Mouse (Mus musculus): ENCODE results near the gene Ryr2. TPM values are rescaled to one million over a fixed set of nuclear protein-coding genes. Genes with fewer than 3 reads are reported as not detected.

Gene Ryr2
- total RNA-seq, 2 experiments from 2014 or later = not detected

DNA sequence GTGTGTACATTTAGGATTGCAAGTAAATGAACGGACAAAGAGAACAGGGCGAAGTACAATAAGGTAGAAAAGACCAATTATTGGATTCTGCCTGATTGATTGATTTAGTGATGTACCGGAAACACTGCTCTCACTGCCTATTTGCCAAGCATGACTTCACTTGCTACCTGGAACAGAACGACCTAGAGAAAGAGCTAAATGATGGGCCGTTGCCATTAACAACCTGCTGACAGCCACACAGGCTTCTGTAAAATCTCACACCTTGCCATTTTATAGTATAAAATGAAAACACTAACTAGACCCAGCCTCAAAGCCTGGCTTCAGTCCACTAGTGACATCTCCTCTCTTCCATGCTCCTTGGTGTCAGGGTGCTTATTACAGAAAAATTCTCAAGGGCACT lies 316.2 kb downstream of the Ryr2 start:
- no peak for ATAC-seq (replicated peaks; ENCODE audit: poor library complexity)

GRCm38 (mm10) chr13:11782411-11783155 lies 324.2 kb downstream of the Ryr2 start:
- ATAC-seq (replicated peaks; ENCODE audit: poor library complexity) = no peak

DNA sequence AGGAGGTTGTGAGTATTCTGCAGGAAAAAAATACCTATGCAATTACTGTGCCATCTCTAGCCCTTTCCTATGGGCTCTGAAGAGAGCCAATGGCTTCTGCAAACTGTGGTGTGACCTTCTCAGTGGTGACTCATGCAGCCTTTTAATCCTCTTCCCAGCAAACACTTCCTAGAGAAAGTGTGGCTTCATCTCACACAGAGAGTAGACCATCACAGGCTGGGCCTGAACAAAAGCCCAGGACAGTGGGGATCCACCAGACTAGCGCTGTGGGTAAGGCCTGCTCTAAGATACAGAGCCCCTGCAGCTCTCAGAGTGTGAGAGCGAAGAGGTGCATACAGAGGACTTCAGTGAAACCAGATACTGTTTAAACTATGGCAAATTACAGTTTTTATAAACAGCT lies 325.7 kb downstream of the Ryr2 start:
- ATAC-seq (replicated peaks; ENCODE audit: poor library complexity) = no peak

GRCm38 (mm10) chr13:11777726-11778125 lies 329.0 kb downstream of the Ryr2 start:
- no peak for ATAC-seq (replicated peaks; ENCODE audit: poor library complexity)

DNA sequence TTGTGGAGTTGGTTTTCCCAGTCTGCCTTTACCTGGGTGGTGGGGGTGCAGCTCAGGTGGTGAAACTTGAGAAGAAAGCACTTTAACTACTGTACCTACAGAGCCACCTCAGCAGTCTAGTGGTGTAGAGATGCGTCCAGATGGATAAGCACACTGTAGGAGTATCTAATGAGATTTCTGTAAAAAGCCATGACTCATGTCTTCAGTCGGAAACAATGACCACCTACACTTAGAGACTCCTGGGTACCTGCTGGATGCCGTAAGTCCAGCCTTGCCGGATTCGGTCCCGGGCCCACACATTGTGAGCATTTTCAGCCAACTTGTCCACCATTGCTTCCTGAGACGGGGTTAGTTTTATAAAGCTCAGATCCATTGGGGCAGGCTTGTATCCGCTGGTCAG lies 334.6 kb downstream of the Ryr2 start:
- no peak for ATAC-seq (replicated peaks; ENCODE audit: poor library complexity)

DNA sequence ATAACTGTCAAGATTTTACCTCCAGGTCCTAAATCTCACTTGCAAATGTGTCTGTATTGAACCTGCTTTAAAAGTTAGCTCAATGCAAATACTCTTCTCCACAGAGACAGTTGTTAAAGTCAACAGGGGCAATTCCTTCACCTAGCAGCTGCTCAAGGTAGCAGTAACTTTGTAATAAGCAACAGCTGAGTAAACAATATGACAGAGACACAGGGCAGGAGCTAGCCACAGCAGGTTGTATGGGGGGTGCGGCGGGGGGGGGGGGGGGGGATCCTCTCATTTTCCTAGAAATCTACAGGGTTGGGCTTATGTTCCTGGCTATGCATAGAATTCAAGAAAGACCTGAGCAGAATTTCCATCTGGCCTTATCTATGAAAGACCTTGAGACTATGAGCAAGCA lies 339.8 kb downstream of the Ryr2 start:
- ATAC-seq (replicated peaks; ENCODE audit: poor library complexity) = no peak

DNA sequence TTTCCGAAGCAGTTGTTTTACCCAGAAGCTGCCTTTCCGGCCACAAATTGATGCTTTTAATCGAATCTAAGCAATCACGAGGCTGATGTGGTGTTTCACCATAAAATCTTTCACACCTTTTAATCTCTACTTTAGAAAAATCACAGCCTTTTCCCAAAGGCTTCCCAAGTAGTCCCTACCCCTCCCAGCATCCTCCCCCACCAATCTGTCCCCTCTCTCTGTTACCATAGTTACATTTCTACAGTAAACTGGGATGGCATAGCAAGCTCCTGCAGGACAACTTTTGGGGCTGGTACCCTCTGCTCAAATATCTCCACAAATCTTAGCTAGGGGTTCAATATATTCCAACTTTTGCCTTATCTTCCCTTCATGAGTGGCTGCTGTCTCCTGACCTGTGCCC lies 342.8 kb downstream of the Ryr2 start:
- ATAC-seq (replicated peaks; ENCODE audit: poor library complexity) = no peak

DNA sequence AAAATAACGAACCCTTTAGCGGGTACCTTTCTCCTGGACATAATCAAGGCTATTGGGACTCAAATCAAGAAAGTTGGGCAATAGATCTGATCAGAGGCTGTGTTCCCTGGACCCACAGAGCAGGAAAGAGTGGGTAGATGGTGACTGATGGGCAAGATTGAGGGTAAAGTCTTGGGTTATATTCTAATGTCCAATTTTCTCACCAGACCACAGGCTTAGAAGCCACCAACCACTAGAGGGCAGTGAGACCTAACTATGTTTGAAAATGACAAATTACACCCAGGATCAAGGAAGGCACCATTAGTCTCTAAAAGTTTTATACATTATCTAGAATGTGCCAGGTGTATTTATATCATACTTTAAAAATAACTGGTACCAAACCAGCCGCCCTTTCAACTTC lies 343.6 kb downstream of the Ryr2 start:
- peak; percentile 39; the same call in 1 of the 2 replicates for ATAC-seq (replicated peaks; ENCODE audit: poor library complexity)

GRCm38 (mm10) chr13:11757894-11758293 lies 348.9 kb downstream of the Ryr2 start:
- no peak for ATAC-seq (replicated peaks; ENCODE audit: poor library complexity)

GRCm38 (mm10) chr13:11745479-11745878 lies 361.3 kb downstream of the Ryr2 start:
- no peak for ATAC-seq (replicated peaks; ENCODE audit: poor library complexity)

DNA sequence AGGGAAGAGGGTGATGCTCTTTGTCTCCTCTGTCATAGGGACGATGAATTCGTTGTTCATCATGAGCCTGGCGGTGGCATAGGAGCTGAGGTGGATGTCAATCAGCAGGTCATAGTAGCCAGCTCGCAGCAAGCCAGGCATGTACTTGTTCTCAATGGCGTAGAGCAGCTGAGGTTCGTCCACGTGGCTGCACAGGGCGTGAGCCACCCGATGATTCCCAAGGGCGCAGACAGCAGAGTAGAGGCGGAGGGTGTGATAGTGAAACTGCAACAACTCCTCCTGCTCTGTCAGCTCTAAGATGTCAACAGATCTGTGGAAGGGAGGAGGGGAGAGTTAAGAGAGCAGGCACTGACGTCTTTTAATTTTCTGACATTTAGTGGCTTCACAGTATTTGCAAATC lies 368.5 kb downstream of the Ryr2 start:
- ATAC-seq (replicated peaks; ENCODE audit: poor library complexity) = no peak

DNA sequence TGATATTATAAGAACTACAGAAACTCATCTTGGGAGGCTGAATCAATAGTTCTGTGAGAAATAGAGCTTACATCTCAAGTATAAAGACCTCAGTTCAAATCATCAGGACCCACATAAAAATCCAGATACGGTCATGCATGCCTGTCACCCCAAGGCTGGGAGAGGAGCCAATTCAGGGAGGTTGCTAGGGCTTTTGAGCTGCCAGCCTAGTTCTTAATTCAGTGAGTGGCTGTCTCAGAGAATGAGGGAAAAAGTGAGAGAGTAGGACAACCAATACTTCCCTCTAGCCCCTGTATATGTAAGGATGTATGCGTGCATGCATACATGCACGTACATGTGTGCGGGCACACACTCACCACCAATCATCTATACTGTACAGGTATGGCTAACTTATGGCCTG lies 390.5 kb downstream of the Ryr2 start:
- ATAC-seq (replicated peaks; ENCODE audit: poor library complexity) = no peak

DNA sequence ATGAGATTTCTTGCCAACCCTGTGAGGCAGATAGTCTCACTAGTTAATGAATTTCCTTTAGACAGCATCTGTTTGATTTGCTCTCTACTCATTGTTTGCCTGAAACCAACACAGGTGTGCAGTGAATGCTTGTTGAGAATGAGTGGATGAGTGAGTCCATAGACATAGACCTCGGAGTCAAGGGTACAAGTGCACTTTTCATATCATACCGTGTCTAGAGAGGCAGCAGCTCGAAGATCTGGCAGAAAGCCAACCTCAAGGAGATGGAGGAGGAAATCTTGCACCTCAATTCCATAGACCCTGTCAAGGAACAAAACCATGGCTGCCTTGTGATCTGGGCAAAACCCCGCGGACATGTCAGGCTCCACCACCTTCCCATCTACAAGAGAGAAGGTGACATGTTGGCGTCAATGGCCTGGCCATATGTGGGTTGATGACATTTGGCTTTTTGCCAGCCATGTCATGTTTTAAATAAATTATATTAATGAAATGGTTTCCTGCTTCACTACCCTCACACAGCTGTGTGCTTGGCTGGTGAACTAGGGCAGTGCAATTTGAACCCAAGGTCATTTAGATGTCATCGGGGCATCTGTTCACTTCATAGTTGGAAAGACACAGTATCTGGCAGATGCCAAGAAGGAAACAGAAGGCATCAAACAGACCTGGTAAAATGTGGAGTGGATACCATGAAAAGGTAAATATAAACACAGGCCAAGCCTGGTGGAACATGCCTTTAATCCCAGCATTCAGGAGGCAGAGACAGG lies 396.9 kb downstream of the Ryr2 start:
- no peak for ATAC-seq (replicated peaks; ENCODE audit: poor library complexity)

- ATAC-seq (replicated peaks; ENCODE audit: poor library complexity) = no peak
Measured at GRCm38 (mm10) chr13:11701721-11702120, 405.0 kb downstream of the Ryr2 start.

- no peak for ATAC-seq (replicated peaks; ENCODE audit: poor library complexity)
Measured at GRCm38 (mm10) chr13:11696496-11696895, 410.2 kb downstream of the Ryr2 start.

DNA sequence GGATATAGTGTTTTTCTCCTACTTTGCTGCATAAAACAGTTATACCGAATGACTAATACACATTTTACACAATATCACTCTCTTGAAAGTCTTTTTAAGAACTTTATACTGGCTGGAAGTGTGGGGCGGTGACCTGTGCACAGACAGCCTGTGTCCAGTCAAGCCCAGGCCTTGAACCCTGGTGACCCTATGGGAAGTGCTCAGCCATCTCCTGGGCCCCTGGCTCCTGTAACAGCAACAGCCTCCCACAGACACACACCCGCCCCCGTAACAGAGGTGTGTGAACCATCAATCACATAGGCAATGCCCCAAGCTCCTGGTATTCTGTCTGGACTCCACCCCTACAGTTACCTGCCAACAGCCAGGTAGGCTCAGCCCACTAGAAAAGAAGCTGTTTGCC lies 424.9 kb downstream of the Ryr2 start:
- ATAC-seq (replicated peaks; ENCODE audit: poor library complexity) = no peak

DNA sequence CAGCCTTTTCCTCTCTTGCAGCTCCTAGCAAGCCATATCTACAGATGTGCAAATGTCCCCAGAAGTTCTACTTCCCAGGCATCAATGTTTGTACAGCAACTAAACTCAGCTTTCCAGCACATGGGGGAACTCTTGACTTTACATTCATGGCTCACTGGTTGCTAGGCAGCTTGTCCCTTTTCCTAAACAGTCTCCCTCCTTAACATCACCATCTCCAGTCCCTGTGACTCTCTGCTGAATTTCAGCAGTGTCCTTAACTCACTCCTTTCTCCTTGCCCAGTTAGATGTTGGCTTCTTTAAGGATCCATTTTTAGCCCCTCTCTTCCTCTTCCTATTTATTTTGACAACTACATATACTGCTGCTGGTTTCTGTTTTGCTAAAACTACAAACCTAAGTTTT lies 443.9 kb downstream of the Ryr2 start:
- no peak for ATAC-seq (replicated peaks; ENCODE audit: poor library complexity)

GRCm38 (mm10) chr13:11644846-11645245 lies 461.9 kb downstream of the Ryr2 start:
- ATAC-seq (replicated peaks; ENCODE audit: poor library complexity) = no peak

DNA sequence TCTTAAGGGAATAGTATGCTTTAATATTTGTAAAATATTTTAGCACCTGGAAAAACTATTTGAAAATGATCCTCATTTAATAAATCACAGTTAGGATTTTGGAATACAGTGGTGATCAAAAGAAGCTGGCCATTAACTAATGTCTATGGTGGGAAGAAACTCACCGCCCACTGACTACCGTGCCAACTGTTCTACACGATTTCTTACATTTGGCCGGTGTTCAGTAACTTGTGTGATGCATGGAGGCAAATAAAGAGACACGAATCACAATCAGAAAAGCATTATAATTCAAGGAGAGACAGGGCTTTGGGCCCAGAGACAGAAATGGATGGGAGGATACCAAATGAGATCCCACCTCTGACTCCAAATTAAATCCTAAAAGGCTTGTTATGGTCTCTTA lies 470.4 kb downstream of the Ryr2 start:
- no peak for ATAC-seq (replicated peaks; ENCODE audit: poor library complexity)

DNA sequence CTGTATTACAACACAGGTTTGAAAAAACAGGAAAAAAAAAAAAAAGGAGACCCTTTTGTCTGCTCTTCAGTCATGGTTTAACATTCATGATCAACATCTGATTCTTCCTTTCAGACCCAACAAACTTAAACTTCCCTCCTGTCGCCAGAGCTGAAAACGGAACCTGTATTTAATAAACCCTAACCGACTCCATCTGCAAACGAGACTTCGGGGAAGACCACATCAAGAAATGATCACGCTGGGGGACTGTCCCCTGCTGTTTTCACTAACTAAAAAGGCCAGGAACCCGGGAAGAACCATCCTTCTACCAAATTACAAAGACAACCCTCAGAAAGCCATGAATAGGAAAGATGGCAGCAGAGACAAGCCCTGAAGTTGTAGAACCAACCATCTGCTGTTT lies 482.2 kb downstream of the Ryr2 start:
- ATAC-seq (replicated peaks; ENCODE audit: poor library complexity) = no peak

- ATAC-seq (replicated peaks; ENCODE audit: poor library complexity) = no peak
Measured at GRCm38 (mm10) chr13:11595431-11595830, 511.3 kb downstream of the Ryr2 start.

DNA sequence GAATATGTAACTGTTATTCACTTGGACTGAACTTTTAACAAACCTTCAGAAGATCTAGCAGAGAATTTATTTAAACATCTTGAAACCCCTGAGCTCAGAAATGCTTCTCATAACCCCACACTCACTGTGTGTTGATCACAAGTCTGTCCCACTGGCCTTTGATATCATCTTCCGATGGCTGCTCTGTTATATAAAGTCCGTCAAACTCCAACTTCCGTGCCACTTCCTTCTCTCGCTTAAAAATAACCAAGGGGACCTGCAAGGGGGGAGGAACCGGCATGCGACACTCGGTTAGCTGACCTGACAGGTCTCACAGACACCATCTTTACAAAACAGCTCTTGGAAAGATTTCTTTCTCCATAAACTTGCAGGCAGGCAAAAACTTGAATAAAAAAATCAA lies 521.5 kb downstream of the Ryr2 start:
- no peak for ATAC-seq (replicated peaks; ENCODE audit: poor library complexity)

DNA sequence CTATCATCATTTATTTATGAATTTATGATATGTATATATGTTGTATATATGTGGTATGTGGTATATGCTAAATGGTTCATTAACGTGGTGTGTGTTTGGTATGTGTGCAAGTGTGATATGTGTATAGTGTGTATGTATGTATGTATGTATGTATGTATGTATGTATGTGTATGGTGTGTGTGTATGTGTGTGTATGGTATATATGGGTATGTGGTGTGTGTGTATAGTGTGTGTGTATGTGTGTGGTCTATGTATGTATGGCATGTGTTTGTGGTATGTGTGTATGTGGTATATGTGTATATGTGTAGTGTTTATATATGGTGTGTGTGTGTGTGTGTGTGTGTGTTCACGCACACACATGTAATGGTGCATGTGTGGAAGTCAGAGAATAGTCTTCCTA lies 534.2 kb downstream of the Ryr2 start:
- ATAC-seq (replicated peaks; ENCODE audit: poor library complexity) = no peak

All from megakaryocyte progenitor cell, adult 5-6 weeks (primary cell).